Mouse (Mus musculus) midbrain, embryonic 11.5 days (tissue): ENCODE measurements around the gene Nfib. TPM values are rescaled to one million over a fixed set of nuclear protein-coding genes. Genes with fewer than 3 reads are reported as not detected.
A peak's percentile ranks its signal among the peaks of the same experiment; 100 is the strongest.

Source experiments
- ATAC-seq: fragments of 200-750 bp; cut with Nextera tagmentation; 2 replicates; pipeline ENCODE4 v1.8.0; 2017; ENCODE audit warnings: moderate TSS enrichment, moderate library complexity; ENCODE audit not compliant: low FRiP score
- DNase-seq: peaks from one replicate; pipeline ENCODE4 v3.0.0; 2015; ENCODE audit warnings: low spot score; ENCODE audit errors: missing footprints
- H3K27ac ChIP-seq: fragments of 300-500 bp; sonication (generic); 2 replicates; pipeline ENCODE4 v1.5.1; 2014; ENCODE audit warnings: low read depth, low read length
- H3K27me3 ChIP-seq: fragments of 300-500 bp; sonication (generic); 2 replicates; pipeline ENCODE4 v1.6.1; 2014; ENCODE audit warnings: mild to moderate bottlenecking, low read length, moderate library complexity, mixed read lengths; ENCODE audit not compliant: control insufficient read depth, insufficient read depth
- H3K36me3 ChIP-seq: fragments of 300-500 bp; sonication (generic); 2 replicates; pipeline ENCODE4 v1.6.1; 2014; ENCODE audit warnings: mild to moderate bottlenecking, low read length, moderate library complexity, mixed read lengths; ENCODE audit not compliant: control insufficient read depth, insufficient read depth
- H3K4me1 ChIP-seq: fragments of 300-500 bp; sonication (generic); 2 replicates; pipeline ENCODE4 v1.6.1; 2014; ENCODE audit warnings: low read length; ENCODE audit not compliant: control insufficient read depth, insufficient read depth
- H3K4me2 ChIP-seq: fragments of 300-500 bp; sonication (generic); 2 replicates; pipeline ENCODE4 v1.6.1; 2014; ENCODE audit warnings: mild to moderate bottlenecking, moderate library complexity
- H3K4me3 ChIP-seq: fragments of 300-500 bp; sonication (generic); 2 replicates; pipeline ENCODE4 v1.5.1; 2014; ENCODE audit warnings: low read depth, low read length
- H3K9ac ChIP-seq: fragments of 300-500 bp; sonication (generic); 2 replicates; pipeline ENCODE4 v1.6.1; 2014; ENCODE audit warnings: low read length
- H3K9me3 ChIP-seq: fragments of 300-500 bp; sonication (generic); 2 replicates; pipeline ENCODE4 v1.6.1; 2016; ENCODE audit warnings: low read length; ENCODE audit not compliant: control insufficient read depth
- WGBS: fragments of 180-500 bp; shearing (Covaris S2); extraction: QIAGEN DNeasy Blood & Tissue Kit; methylation state at CpG from one replicate; pipeline ENCODE4 v1.1.7; 2014; 5-methylcytosine and 5-hydroxymethylcytosine counted together
- polyA plus RNA-seq: library from polyadenylated mRNA; unstranded; fragments of >200 nt; fragmentation: Nextera tagmentation; extraction: Ambion mirVana; gene quantifications from 2 replicates; pipeline ENCODE4 v1.2.1, GENCODE M21; 2014

The Nfib gene
- polyA plus RNA-seq, 1 experiment from 2014 or later = 19.9 TPM

DNA sequence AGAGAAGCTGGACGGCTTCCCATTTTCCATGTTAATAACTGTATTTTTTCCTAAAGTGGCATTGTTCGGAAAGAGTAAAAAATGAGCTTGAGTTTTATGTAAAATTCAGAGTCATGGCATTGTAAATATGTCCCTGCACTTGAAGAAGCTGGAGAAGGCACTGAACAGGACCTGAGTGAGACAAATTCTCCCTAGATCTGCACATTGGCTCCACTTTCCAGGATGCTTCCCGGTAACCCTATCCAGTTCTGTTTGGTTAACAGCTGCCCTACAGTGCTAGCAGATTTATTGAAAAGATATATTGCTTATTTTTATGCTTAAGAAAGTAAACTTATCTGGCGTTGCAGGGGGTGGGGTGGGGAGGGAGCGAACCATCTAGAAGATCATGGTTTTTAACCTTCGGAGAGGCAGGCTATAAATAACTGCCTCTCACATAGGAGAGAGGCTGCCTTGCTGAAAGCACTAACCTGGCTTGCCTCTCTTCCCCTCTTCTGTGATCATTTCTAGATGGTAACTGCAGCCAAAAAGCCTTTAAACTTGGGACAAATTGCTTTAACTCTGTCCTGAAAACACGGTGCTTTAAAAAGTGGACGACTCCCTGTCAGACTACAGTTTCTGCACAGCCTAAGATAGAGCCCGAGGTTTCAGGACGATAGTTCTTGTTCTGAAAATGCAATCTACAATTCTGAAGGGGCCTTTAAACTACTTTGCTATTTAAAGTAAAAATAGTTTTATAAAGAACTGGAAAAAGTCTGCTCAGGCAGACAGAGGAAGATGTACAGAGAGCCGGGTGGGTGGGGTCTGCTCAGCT is 394.4 kb downstream of the Nfib start:
- no peak overlapping the region for H3K9ac ChIP-seq
- ATAC-seq = no peak
- H3K4me2 ChIP-seq = no peak overlapping the region
- H3K9me3 ChIP-seq = no peaks in the 10 kb centered on the region
- H3K27ac ChIP-seq = no peak overlapping the region
- 0 out of 2 replicates have a peak, but pooled peaks cover 2% of the 10 kb centered on the region for H3K36me3 ChIP-seq
- peak; percentile 79 for DNase-seq
- H3K4me3 ChIP-seq = no peak overlapping the region
- WGBS = 83% methylated on average over 11 of the region's 11 CpGs
- H3K4me1 ChIP-seq = no peaks in the 10 kb centered on the region
- no peaks in the 10 kb centered on the region for H3K27me3 ChIP-seq

DNA sequence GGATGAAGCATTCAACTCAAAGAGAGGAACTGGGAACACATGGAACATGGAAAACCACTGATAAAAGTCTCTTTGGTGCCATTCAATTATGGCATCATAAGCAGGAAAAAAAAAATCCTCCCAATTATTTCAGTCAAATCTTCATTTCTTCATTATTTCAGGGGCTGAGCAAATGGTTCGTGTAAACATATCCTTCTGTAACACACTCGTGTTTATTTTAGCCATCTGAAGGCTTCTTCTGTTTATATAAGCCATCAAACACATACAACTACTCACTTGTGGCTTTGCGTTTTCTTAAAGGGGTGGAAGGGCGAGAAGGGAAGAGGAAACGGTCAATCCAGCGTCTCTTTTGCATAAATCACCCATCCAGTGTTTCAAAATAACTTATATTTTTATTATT is 399.5 kb downstream of the Nfib start:
- Histone ChIP-seq H3K4me2 (no peak overlapping the region), H3K9ac (no peak overlapping the region), H3K4me1 (peaks cover 27% of the 10 kb centered on the region), H3K9me3 (no peaks in the 10 kb centered on the region), H3K4me3 (no peak overlapping the region), H3K36me3 (0 out of 2 replicates have a peak, but pooled peaks cover 2% of the 10 kb centered on the region), H3K27me3 (no peaks in the 10 kb centered on the region), H3K27ac (no peak overlapping the region)
- ATAC-seq (no peak), DNase-seq (peak; percentile 83)
- WGBS = 70% methylated on average over 6 of the region's 6 CpGs

DNA sequence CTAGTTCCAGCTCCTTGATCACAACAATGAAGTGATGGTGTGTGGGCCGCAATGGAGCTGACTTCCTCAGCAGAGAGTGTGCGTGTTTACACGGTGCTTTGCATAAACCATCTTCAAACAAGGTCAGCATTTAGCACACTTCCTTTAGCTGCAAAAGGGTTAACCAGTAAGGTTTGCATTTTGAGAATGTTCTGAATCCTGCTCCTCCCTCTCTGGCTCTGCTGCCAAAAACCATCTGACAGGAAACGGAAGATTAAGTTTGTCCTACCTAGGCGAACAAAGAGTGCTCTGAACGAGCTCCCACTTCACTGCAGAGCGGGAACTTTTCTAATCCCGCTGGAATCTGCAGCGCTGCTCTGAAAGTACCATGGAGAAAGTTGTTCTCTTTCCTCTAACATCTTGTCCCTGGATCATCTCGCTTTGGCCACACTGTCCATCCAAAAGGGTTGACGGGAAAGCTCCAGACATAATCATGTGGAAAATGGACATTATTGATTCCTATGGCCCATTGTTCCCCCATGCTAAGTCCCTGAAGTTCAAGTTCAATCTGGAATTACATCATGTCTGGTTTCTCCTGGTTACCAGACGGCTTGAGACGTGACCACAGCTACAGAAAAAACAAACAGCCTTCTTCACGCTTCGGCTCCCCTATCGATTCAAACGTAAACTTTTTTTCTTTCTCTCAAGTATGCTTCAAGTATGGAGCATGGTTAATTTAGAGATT is 401.2 kb downstream of the Nfib start:
- 5% methylated on average over 17 of the region's 17 CpGs for WGBS
- Histone ChIP-seq H3K27ac (peak overlapping the region; percentile 90), H3K36me3 (0 out of 2 replicates have a peak, but pooled peaks cover 2% of the 10 kb centered on the region), H3K4me3 (no peak overlapping the region), H3K4me2 (peak overlapping the region; percentile 33), H3K9ac (peak overlapping the region; percentile 49), H3K4me1 (peaks cover 27% of the 10 kb centered on the region), H3K9me3 (no peaks in the 10 kb centered on the region), H3K27me3 (no peaks in the 10 kb centered on the region)
- ATAC-seq = peak; percentile 91
- peak; percentile 96 for DNase-seq

DNA sequence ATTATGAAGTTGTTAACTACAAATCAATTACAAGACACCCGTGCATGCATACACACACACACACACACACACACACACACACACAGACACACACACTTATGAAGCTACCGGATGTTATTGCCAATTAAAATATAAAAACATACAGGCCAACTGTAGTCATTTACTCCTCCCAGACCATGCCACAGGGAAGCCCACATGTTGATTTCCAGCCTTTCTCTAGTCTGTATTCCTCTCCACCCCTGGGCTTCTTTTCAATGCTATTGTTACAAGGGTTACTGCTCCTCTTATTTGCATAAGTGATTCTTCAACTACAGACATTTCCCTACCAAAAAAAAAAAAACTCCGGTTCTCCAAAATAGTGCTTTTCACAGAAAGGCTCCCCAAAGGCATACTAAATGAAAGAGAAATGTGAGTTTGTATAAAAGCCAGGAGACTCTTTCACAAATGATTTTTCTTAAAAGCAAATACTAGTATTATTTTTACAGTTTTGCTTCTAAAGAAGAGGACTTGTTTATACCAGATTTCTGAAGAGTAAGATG is 402.1 kb downstream of the Nfib start:
- H3K4me2 ChIP-seq = peak overlapping the region; percentile 33; the same call in 1 of the 2 replicates
- 0 out of 2 replicates have a peak, but pooled peaks cover 2% of the 10 kb centered on the region for H3K36me3 ChIP-seq
- peak; percentile 86 for DNase-seq
- H3K27ac ChIP-seq = peak overlapping the region; percentile 90
- H3K4me1 ChIP-seq = peaks cover 27% of the 10 kb centered on the region
- 51% methylated on average over 3 of the region's 3 CpGs for WGBS
- H3K27me3 ChIP-seq = no peaks in the 10 kb centered on the region
- no peak overlapping the region for H3K9ac ChIP-seq
- ATAC-seq = peak; percentile 59
- no peak overlapping the region for H3K4me3 ChIP-seq
- H3K9me3 ChIP-seq = no peaks in the 10 kb centered on the region

DNA sequence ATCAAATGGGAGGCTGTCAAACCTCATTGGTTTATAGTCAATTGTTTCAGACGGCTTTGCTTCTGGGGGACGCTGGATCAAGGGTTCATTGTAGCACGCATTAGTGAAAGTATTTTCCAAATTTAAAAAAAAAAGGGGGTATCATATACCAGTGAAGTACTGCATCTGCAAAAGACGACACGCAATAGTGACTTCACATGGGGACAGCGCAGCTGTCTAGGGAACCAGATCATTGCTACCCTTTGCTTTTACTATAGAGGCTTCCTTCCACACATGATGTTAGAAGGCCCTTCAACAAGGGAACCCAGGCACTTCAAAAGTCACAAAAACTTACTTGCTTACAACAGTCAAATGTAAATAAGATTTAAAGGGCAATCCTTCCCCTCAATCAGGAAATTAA is 402.6 kb downstream of the Nfib start:
- no peak overlapping the region for H3K4me2 ChIP-seq
- DNase-seq (peak; percentile 81), ATAC-seq (no peak)
- 0 out of 2 replicates have a peak overlapping the region, but pooled peaks have one; percentile 1 for H3K27ac ChIP-seq
- 70% methylated on average over 6 of the region's 6 CpGs for WGBS
- no peaks in the 10 kb centered on the region for H3K9me3 ChIP-seq
- H3K4me3 ChIP-seq = no peak overlapping the region
- H3K9ac ChIP-seq = no peak overlapping the region
- no peaks in the 10 kb centered on the region for H3K27me3 ChIP-seq
- H3K4me1 ChIP-seq = peaks cover 27% of the 10 kb centered on the region
- H3K36me3 ChIP-seq = 0 out of 2 replicates have a peak, but pooled peaks cover 2% of the 10 kb centered on the region

DNA sequence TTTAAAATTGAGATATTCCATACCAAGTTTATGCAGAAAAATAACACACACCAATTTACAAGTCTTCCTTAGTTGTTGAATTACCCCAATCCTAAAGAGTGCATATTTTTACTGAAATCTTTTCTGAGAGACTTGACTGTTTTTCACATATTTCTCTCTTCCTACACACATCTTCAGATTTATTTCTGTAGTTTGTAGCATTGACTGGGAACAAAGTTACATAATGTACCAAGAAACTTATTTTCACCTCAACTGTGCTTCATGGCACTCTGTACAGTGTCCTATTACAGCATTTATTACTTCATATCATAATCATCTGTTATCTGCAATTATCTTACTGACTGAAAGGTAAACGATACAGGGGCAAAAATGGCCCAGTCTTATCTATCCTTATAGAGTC is 406.9 kb downstream of the Nfib start:
- H3K36me3 ChIP-seq = no peaks in the 10 kb centered on the region
- no peaks in the 10 kb centered on the region for H3K27me3 ChIP-seq
- no peaks in the 10 kb centered on the region for H3K9me3 ChIP-seq
- ATAC-seq (no peak), DNase-seq (peak; percentile 49)
- H3K9ac ChIP-seq = no peak overlapping the region
- H3K4me3 ChIP-seq = no peak overlapping the region
- no peak overlapping the region for H3K27ac ChIP-seq
- 93% methylated on average over 1 of the region's 1 CpGs for WGBS
- no peak overlapping the region for H3K4me2 ChIP-seq
- H3K4me1 ChIP-seq = peaks cover 12% of the 10 kb centered on the region; the same call in 1 of the 2 replicates

DNA sequence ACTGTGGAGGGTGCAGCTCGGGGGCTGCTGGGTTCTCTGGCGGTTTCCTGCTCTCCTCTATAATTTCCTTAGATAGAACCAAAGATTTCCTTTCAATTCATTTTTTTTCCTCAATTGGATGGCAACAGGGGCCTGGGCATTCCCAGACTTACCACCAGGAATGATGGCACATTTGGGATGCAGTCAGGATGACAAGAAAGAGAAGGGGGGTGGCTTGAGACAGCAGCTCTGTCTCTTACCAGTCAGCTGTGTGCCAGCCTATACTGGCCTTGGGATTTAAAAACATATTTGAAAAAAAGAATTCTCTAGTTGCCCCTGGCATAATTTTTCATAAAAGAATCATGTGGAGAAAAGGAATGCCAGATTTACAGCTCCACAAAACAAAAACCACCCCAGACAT is 408.0 kb downstream of the Nfib start:
- Histone ChIP-seq H3K4me1 (peaks cover 8% of the 10 kb centered on the region; the same call in 1 of the 2 replicates), H3K4me3 (no peak overlapping the region), H3K27ac (no peak overlapping the region), H3K4me2 (no peak overlapping the region), H3K36me3 (no peaks in the 10 kb centered on the region), H3K9me3 (no peaks in the 10 kb centered on the region), H3K9ac (no peak overlapping the region), H3K27me3 (no peaks in the 10 kb centered on the region)
- WGBS = 88% methylated on average over 2 of the region's 2 CpGs
- no peak for ATAC-seq
- DNase-seq = peak; percentile 44

DNA sequence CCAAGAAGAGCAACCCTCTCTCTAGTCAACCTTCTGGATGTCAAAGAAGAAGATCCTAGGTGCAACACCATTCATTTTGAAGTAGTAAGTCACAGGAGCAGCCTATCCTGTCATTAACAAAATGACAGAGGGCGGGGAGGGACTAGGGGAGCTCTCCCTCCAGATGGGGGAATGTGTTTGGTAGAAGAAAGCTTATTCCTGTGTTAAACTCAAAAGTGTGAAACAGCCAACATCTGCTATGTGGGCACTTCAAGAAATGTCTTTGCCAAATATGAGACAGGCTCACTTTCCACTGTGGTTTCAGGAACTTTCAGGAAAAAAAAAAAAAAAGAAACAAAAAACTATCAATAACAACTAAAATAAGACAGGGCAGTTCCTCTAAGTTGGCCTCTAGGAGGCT is 411.5 kb downstream of the Nfib start:
- no peaks in the 10 kb centered on the region for H3K36me3 ChIP-seq
- DNase-seq (no peak), ATAC-seq (no peak)
- H3K27ac ChIP-seq = no peak overlapping the region
- no peaks in the 10 kb centered on the region for H3K9me3 ChIP-seq
- no peak overlapping the region for H3K9ac ChIP-seq
- no peak overlapping the region for H3K4me2 ChIP-seq
- no peak overlapping the region for H3K4me3 ChIP-seq
- H3K27me3 ChIP-seq = no peaks in the 10 kb centered on the region
- peaks cover 17% of the 10 kb centered on the region for H3K4me1 ChIP-seq
- WGBS = 50% methylated on average over 1 of the region's 1 CpGs
